Mouse (Mus musculus) thymus, adult 18-20 months (tissue): Measurements from ENCODE around the gene Cdkl3.

Experiments
- DNase-seq, 2 experiments: peaks; one replicate each; pipeline ENCODE4 v3.0.0; 2022; ENCODE audit warnings: mixed read lengths in 2 of 2

The Cdkl3 gene

DNA sequence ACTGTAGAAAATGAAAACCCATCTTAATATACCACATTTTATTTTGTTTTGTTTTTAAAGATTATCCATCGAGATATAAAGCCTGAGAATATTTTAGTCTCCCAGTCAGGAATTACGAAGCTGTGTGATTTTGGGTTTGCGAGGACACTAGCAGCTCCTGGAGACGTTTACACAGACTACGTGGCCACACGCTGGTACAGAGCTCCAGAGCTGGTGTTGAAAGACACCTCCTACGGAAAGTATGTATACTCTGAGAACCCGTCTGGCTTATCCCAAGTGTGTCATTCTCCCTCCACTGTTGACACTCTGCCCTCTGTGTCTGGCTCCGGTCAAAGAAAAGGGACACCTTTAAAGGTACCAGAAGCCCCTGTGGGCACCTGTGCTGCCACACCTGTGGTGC, 14.2 kb downstream of the Cdkl3 start:
- DNase-seq = no peak

DNA sequence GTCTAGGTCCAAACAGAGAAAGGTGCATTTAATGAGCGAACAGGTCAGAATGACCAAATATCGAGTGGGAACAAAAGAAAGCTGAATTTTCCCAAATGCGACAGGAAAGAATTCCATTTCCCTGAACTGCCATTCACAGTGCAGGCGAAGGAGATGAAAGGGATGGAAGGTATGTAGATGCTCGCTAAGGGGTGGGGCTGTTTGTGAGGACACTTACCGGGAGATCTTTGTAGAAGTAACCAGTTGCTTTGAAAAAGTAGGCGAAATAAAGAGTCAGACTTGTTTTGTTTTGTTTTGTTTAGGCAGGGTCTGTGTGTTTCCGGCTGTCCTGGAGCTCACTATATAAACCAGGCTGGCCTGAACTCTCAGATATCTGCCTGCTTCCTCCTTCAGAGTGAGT, 28.3 kb downstream of the Cdkl3 start:
- no peak for DNase-seq

DNA sequence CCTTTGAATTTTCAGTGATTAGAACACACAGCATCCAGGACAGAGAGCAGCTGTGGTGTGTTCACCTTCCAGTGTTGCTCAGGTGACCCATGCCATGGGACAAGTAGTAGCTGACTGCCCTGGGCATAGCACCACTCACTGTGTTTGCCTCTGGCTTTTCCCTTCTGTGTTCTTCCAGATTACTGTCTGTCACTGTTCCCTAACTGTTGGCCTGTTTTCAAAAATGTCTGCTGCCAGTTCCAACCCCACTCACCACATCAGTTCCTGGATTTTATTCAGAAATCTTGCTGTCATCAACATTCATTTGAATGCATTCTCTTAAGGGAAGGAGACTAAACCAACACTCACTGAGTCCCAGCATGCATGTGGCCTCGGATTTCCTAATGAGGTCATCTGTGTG, 29.9 kb downstream of the Cdkl3 start:
- no peak for DNase-seq

GRCm38 (mm10) chr11:52035905-52036304, 31.9 kb downstream of the Cdkl3 start:
- DNase-seq = peak in 1 of 2 experiments; percentile 23

DNA sequence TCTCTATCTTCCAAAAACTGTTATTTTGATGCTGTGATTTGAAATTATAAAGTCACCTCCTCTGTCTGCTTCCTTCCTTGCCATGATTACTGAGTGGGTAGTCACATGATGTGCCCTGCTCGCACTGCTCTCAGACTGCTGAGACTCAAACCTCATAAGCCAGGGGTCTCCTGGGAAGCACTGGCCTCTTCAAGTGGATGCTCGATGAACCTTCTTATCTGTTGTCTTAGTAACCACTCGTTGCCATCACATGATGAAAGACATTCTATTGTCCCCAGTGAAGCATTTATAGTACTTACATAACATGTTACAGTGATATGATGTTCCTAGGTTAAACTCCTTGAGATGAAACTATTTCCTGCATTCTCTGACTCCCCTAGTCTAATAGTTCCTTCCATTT, 33.6 kb downstream of the Cdkl3 start:
- DNase-seq = no peak

- no peak for DNase-seq
Observed at GRCm38 (mm10) chr11:52043224-52043623, 39.2 kb downstream of the Cdkl3 start.

GRCm38 (mm10) chr11:52044156-52044555, 40.1 kb downstream of the Cdkl3 start:
- no peak for DNase-seq

DNA sequence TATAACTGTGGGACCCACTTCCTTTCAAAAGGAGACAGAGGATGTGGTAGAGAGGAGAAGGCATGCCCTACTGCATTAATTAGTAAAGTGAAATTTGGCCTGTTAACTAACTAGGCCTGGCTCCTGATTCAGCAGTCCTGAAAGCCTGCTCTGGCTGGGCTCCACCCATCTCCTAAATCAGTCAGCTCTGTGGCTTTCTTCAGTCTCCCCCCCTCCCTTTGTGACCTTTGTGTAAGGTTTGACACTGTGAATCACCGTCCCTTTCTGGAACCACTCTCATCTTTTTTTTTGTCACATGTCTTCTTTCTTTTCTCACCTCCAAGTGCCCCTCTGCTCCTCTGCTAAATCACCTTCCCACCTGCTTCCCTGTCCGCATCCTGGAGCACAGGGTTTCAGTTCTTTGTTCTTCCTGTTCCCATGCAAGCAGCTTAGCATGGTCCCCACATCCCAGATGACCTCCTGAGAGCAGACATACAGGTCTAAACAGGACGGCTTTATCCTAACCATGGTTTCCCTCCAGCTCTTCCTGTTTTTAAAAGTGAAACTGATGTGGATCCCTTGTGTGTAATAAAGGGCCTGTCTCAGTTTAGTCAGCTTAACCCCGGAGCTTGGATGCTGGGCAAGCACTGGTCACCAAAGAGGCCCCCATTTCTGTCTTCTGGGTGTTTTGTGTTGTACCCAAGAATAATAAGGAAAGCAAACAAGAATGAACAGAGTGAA, 42.6 kb downstream of the Cdkl3 start:
- DNase-seq = no peak

- DNase-seq = no peak
Observed at GRCm38 (mm10) chr11:52053371-52053770, 49.4 kb downstream of the Cdkl3 start.

DNA sequence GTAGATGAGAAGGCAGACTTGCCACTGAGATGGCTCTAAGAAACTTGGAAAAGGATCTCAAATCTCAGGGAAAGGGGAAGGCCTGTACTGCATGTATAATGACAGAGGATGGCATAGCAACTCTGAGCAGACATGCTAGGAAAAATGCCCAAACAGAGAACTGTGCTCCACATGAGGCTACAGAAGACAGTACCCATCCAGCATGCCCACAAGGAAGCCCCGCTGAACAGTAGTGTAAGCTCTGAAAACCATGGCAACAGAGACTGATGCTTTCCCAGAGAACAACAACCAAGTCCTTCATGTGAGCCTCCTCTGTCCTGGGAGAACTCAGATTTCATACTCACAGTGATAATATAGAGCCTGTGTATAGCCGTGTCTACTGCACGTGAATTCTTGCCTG, 50.7 kb downstream of the Cdkl3 start:
- DNase-seq = no peak

DNA sequence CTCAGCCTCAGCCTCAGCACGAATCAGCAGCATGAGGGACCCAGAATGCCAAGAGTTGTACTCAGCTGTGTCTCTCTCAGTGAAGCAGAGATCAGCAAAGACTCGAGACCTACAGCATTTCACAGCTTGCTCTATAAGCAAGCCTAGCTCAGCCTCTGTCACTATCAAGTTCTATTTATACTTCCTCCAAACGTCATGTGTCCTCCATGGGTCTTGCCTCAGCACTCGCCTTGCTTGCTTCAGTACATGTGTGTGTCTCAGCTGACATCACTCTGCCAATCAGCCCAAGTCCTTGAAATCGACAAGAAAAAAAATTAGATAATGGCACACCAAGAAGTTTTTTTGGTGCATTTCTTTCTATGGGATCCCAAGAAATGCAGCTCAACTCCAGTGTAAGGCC, 52.2 kb downstream of the Cdkl3 start:
- DNase-seq = no peak

- no peak for DNase-seq
Observed at GRCm38 (mm10) chr11:52059001-52059400, 55.0 kb downstream of the Cdkl3 start.

DNA sequence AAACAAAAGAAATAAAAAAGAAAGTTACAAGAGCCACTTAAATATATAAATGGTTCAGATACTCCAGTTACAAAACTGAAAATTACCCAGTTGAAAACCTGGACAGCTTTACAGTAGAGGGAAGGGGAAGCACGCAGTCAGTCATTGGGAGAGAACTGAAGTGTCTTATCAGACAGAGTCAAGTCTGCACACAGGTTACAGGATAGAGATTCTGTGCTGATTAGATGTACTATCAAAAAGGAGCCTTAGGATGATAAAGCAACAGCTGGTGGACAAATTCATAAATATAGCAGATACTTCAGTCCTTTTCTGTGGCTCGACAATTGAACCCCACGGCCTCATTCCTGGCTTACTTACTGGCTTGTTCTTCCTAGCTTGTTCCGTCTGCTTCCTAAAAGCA, 56.3 kb downstream of the Cdkl3 start:
- DNase-seq = no peak

DNA sequence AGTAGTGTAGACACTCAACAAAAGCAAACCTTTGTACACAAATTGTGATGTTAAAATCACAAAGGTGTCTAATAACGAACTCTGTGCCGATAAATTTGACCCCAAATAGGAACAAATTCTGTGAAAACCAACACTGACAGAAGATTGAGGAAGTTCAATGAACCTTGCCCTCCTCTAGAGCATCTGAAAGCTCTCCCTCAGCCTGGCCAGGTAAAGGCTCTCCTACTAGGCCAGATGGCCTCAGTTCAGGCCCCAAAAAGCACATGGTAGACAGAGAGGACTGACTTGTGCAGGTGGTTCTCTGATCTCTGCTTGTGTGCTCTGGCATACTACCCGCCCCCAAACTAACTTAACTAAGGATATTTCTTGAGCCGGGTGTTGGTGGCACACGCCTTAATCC, 58.4 kb downstream of the Cdkl3 start:
- DNase-seq = no peak

DNA sequence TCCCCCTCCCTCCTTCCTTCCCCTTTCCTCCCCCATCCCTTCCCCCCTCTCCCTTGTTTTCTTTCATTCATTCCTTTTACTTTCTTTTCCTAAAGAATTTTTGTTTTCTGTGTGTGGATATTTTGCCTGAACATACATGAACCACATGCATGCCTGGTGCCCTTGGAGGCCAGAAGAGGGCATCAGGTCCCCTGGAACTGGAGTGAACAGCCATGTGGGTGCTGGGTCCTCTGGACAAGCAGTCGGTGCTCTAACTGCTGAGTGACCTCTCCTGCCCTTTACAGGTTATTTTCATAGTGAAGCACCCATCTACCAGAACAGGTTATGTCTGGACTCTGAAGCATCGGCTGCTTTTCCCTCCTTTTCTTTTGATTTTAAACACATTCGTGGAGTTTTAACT, 60.4 kb downstream of the Cdkl3 start:
- peak in 1 of 2 experiments; percentile 17 for DNase-seq

DNA sequence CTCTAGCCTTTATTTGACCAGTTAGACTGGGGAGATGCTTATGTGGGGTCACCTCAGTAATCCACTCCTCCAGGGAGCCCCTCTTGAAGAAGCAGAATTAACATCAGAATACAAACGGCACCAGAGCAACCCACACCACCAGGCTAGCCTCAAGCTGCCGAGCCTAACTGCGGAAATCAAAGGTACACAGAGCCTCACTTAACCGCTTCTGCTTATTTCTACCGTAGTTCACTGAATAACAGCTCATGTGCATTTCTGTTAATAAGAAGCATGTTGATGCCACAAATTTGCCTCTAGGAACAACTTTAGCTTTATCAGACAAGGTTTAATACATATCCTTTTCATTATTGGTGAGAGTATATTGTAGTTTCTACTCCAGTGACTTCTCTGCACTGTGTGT, 61.8 kb downstream of the Cdkl3 start:
- DNase-seq = no peak

DNA sequence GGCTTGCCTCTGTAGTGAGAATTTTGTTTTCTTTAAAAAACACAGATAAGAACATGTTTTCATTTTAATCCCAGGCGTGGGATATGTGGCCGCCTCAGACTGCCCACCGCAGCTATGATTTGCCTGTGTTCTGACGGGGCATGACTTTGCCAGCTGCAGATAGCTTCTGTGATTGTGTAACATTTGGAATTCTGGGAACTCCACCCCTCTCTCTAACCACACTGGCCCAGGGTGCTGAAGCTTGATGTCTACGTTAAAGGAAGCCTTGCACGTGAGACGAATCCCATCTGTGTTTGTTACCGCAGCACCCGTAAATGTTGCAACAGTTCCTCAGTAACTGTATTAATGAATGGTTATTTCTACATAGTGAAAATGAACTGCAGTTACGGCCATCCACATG, 67.7 kb downstream of the Cdkl3 start:
- no peak for DNase-seq

GRCm38 (mm10) chr11:52073528-52074170, 69.6 kb downstream of the Cdkl3 start:
- DNase-seq = no peak

DNA sequence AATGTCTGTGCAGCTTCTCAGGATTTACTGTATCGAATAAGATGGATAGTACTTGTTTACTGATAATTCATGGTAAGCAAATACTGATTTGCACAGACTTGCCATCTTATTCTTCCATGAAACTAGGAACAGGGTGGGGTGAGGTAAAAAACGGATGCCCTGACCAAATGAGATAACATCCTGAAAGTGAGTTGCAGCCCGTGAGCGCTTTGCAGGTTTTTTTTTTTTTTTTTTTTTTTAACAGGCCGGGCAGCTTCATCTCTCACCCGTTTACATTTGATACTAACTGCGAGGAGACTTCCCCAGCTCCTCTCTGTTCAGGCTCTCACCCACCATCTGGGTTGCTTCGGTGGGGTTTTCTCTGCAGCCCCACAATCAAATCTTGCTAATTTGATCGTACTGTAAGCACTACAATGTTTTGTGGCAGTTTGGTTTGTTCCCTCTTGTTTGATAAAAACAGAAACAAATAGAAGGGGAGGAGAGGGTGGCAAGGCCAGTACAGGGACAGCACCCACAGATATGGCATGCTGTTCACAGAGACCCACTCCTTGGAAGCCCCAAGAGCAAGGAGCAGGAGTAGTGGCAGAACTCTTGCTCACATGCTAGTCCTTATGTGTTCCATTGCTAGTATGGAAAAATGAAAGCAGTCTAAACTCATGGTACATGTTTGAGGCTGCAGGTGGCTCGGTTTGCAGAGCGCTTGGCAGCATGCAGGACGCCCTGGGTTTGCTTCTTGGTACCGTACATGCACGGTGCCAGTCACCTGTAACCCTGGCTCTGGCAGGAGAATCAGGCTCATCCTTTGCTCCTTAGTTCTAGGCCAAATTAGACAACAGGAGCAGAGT, 70.8 kb downstream of the Cdkl3 start:
- peak; percentile 41 to 55 for DNase-seq

GRCm38 (mm10) chr11:52075794-52076633, 72.0 kb downstream of the Cdkl3 start:
- DNase-seq = peak; percentile 57 to 79

GRCm38 (mm10) chr11:52076742-52077352, 72.8 kb downstream of the Cdkl3 start:
- peak in 1 of 2 experiments; percentile 23 for DNase-seq

DNA sequence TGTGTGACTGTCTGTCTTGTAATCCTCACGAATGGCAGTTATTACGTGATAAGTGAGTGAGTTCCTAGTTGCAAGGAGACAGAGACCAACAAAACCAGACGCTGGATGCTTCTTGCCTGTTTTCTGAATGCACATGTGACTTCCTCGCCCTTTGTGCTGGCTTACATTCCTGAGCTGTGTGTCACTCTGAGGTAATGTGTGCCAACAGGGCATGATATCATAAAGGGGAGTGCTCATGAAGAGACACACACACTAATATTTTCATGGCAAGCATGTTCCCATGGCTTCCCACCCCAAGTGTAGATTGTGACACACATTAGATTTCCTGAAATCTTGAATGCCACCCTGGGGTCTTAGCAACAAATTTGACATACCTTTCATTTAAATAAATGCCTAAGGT, 73.9 kb downstream of the Cdkl3 start:
- DNase-seq = no peak
